Mouse (Mus musculus) G1E (cell line): ENCODE results near the gene Ubr2.

ENCODE experiments used
- CTCF ChIP-seq: IDR thresholded peaks from 2 replicates; pipeline ENCODE4 v1.5.1; 2012; ENCODE audit warnings: low read depth, low read length, inconsistent platforms, mixed read lengths
- GATA1 ChIP-seq: IDR thresholded peaks from 2 replicates; pipeline ENCODE4 v1.6.1; 2012; ENCODE audit warnings: borderline replicate concordance, low read length, inconsistent platforms, mixed read lengths
- TAL1 ChIP-seq: conservative IDR thresholded peaks from 2 replicates; pipeline ENCODE4 v1.6.1; 2012; ENCODE audit warnings: low read depth, low read length, inconsistent platforms, mixed read lengths

DNA sequence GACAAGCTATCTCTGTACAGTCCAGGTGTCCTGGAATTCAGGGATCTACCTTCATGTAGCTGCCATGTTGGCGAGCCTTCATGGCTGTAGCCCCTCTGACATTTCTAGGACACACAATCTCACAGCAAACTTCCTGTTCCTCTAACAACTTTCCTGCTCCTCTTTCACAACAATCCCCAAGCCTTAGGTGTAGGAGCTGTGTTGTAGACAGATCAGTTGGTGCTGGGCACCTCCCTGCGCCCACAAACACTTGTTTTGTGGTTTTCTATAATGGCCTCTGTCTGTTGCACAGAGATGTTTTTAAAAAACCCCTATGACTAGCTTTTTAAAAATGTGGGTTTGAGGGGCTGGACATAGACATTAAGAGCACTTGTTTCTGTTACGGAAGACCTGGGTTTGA, 40.3 kb upstream of the Ubr2 start:
- TF ChIP-seq CTCF (no peak), GATA1 (no peak), TAL1 (no peak)
